Comparison of ENCODE assay signal across 22 mouse cellular contexts in the genomic region with DNA sequence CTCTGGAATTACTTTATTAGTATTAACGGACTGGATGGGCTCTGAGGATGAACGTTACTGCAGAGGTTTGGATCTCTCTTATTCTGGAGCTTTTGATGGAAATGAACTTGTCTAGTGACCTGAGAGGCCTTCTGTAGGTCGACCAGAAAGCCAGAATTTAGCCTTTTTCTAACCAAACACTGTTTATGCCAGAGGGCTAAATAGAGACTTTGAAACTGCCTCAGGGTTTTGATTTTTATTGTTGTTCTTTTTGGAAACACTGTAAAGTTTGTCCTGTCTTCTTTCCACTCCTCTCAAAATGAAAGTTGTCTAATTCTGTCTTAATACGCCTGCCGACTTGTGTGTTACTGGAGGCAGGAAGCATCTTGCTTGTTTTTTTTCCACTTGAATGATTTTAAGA.
"Had no signal": no experiment of that assay in that cellular context is flagged by ENCODE, and none has a peak within 500 bp of the region (broad histone marks: within the 10 kb centered on the region; RNA-seq: fewer than 3 reads in every experiment).

No protein-coding gene starts in this region.

- H3K4me3 ChIP-seq: kidney, embryonic 15.5 days; limb, embryonic 13.5 days; midbrain, embryonic 12.5 days; midbrain, embryonic 15.5 days; neural tube, embryonic 12.5 days; neural tube, embryonic 15.5 days had no signal

- H3K4me2 ChIP-seq: kidney, embryonic 15.5 days; limb, embryonic 13.5 days; liver, embryonic 11.5 days; lung, embryonic 14.5 days; midbrain, embryonic 12.5 days; midbrain, embryonic 15.5 days; neural tube, embryonic 12.5 days; neural tube, embryonic 15.5 days had no signal

- H3K27ac ChIP-seq: kidney, embryonic 15.5 days; limb, embryonic 13.5 days; liver, embryonic 14.5 days; macrophage; midbrain, embryonic 12.5 days; midbrain, embryonic 15.5 days; neural tube, embryonic 12.5 days; neural tube, embryonic 15.5 days; stomach, postnatal 0 days had no signal

- H3K4me1 ChIP-seq: kidney, embryonic 15.5 days; midbrain, embryonic 12.5 days; midbrain, embryonic 15.5 days; neural tube, embryonic 12.5 days; neural tube, embryonic 15.5 days had no signal

- H3K27me3 ChIP-seq: kidney, embryonic 15.5 days; limb, embryonic 13.5 days; midbrain, embryonic 12.5 days; midbrain, embryonic 15.5 days; neural tube, embryonic 12.5 days; neural tube, embryonic 15.5 days had no signal

- DNase-seq: kidney, postnatal 14 days; kidney, postnatal 4 days; left cerebral cortex, postnatal 4 days; liver, postnatal 0 days; lung, embryonic 14.5 days; right cerebral cortex, adult 18-20 months; right cerebral cortex, postnatal 14 days; right cerebral cortex, postnatal 4 days; thymus, adult 2 months; thymus, postnatal 14 days; thymus, postnatal 4 days had no signal

- H3K9me3 ChIP-seq: kidney, embryonic 15.5 days; limb, embryonic 13.5 days; midbrain, embryonic 12.5 days; midbrain, embryonic 15.5 days; neural tube, embryonic 12.5 days; neural tube, embryonic 15.5 days had no signal

- H3K9ac ChIP-seq: kidney, embryonic 15.5 days; limb, embryonic 13.5 days; liver, embryonic 14.5 days; liver, postnatal 0 days; lung, embryonic 14.5 days; midbrain, embryonic 12.5 days; midbrain, embryonic 15.5 days; neural tube, embryonic 12.5 days; neural tube, embryonic 15.5 days had no signal

- ATAC-seq: liver, postnatal 0 days; lung, postnatal 0 days; midbrain, embryonic 15.5 days had no signal
